Mouse (Mus musculus): ENCODE data around the gene Rnf152. TPM values are rescaled to one million over a fixed set of nuclear protein-coding genes. Genes with fewer than 3 reads are reported as not detected.

Rnf152 gene
- polyA plus RNA-seq, 1 experiment from 2014 or later, result 0.53 TPM

GRCm38 (mm10) chr1:105354901-105355891 is 1.3 kb downstream of the Rnf152 start:
- ATAC-seq (replicated peaks; ENCODE audit: insufficient number of reproducible peaks, low FRiP score, low TSS enrichment, low read depth), result peak; percentile 53
- WGBS, result 5% methylated on average over 30 of the region's 30 CpGs
- Histone ChIP-seq H3K4me2 (ENCODE audit: low read depth, low read length) (peak overlapping the region; percentile 89), H3K4me3 (ENCODE audit: low read depth, low read length) (peak overlapping the region; percentile 62), H3K9ac (replicated peaks; ENCODE audit: low read length) (peak overlapping the region; percentile 57), H3K36me3 (replicated peaks; ENCODE audit: control insufficient read depth, insufficient read depth, low read depth, low read length) (no peaks in the 10 kb centered on the region), H3K4me1 (ENCODE audit: control insufficient read depth, insufficient read depth, low read length) (no peaks in the 10 kb centered on the region), H3K9me3 (replicated peaks; ENCODE audit: control insufficient read depth, low read length) (no peaks in the 10 kb centered on the region), H3K27ac (replicated peaks; ENCODE audit: low read depth, low read length) (no peak overlapping the region), H3K27me3 (ENCODE audit: control insufficient read depth, insufficient read depth, low read length) (peaks cover 5% of the 10 kb centered on the region; the same call in 1 of the 2 replicates)
- DNase-seq (ENCODE audit: low spot score), result peak; percentile 26

- Histone ChIP-seq H3K4me2 (ENCODE audit: low read depth, low read length) (no peak overlapping the region), H3K4me3 (ENCODE audit: low read depth, low read length) (no peak overlapping the region), H3K36me3 (replicated peaks; ENCODE audit: control insufficient read depth, insufficient read depth, low read depth, low read length) (no peaks in the 10 kb centered on the region), H3K9me3 (replicated peaks; ENCODE audit: control insufficient read depth, low read length) (no peaks in the 10 kb centered on the region), H3K27ac (replicated peaks; ENCODE audit: low read depth, low read length) (no peak overlapping the region), H3K27me3 (ENCODE audit: control insufficient read depth, insufficient read depth, low read length) (peaks cover 4% of the 10 kb centered on the region; the same call in 1 of the 2 replicates), H3K9ac (replicated peaks; ENCODE audit: low read length) (no peak overlapping the region), H3K4me1 (ENCODE audit: control insufficient read depth, insufficient read depth, low read length) (no peaks in the 10 kb centered on the region)
- WGBS, result 90% methylated on average over 4 of the region's 4 CpGs
- no peak for DNase-seq (ENCODE audit: low spot score)
- no peak for ATAC-seq (replicated peaks; ENCODE audit: insufficient number of reproducible peaks, low FRiP score, low TSS enrichment, low read depth)
Observed at GRCm38 (mm10) chr1:105351806-105352205, 4.7 kb downstream of the Rnf152 start.

GRCm38 (mm10) chr1:105342305-105342704 is 14.2 kb downstream of the Rnf152 start:
- Histone ChIP-seq H3K27ac (replicated peaks; ENCODE audit: low read depth, low read length) (no peak overlapping the region), H3K36me3 (replicated peaks; ENCODE audit: control insufficient read depth, insufficient read depth, low read depth, low read length) (no peaks in the 10 kb centered on the region)
- WGBS, result 87% methylated on average over 6 of the region's 6 CpGs

GRCm38 (mm10) chr1:105340943-105341342 is 15.6 kb downstream of the Rnf152 start:
- Histone ChIP-seq H3K9me3 (replicated peaks; ENCODE audit: control insufficient read depth, low read length) (no peaks in the 10 kb centered on the region), H3K36me3 (replicated peaks; ENCODE audit: control insufficient read depth, insufficient read depth, low read depth, low read length) (no peaks in the 10 kb centered on the region), H3K4me1 (ENCODE audit: control insufficient read depth, insufficient read depth, low read length) (no peaks in the 10 kb centered on the region), H3K9ac (replicated peaks; ENCODE audit: low read length) (no peak overlapping the region), H3K4me3 (ENCODE audit: low read depth, low read length) (no peak overlapping the region), H3K4me2 (ENCODE audit: low read depth, low read length) (no peak overlapping the region), H3K27ac (replicated peaks; ENCODE audit: low read depth, low read length) (no peak overlapping the region), H3K27me3 (ENCODE audit: control insufficient read depth, insufficient read depth, low read length) (no peaks in the 10 kb centered on the region)
- ATAC-seq (replicated peaks; ENCODE audit: insufficient number of reproducible peaks, low FRiP score, low TSS enrichment, low read depth) (no peak), DNase-seq (ENCODE audit: low spot score) (no peak)

More at GRCm38 (mm10) chr1:105342305-105342704, 14.2 kb downstream of the Rnf152 start:
- Histone ChIP-seq H3K9ac (replicated peaks; ENCODE audit: low read length) (no peak overlapping the region), H3K27me3 (ENCODE audit: control insufficient read depth, insufficient read depth, low read length) (no peaks in the 10 kb centered on the region), H3K4me3 (ENCODE audit: low read depth, low read length) (no peak overlapping the region), H3K4me2 (ENCODE audit: low read depth, low read length) (no peak overlapping the region), H3K4me1 (ENCODE audit: control insufficient read depth, insufficient read depth, low read length) (no peaks in the 10 kb centered on the region), H3K9me3 (replicated peaks; ENCODE audit: control insufficient read depth, low read length) (no peaks in the 10 kb centered on the region)
- ATAC-seq (replicated peaks; ENCODE audit: insufficient number of reproducible peaks, low FRiP score, low TSS enrichment, low read depth), result no peak
- DNase-seq (ENCODE audit: low spot score), result no peak

- Histone ChIP-seq H3K4me1 (ENCODE audit: control insufficient read depth, insufficient read depth, low read length) (no peaks in the 10 kb centered on the region), H3K9me3 (replicated peaks; ENCODE audit: control insufficient read depth, low read length) (no peaks in the 10 kb centered on the region)
- 78% methylated on average over 4 of the region's 4 CpGs for WGBS
Observed at GRCm38 (mm10) chr1:105337397-105337796, 19.1 kb downstream of the Rnf152 start.

GRCm38 (mm10) chr1:105336096-105336495 is 20.4 kb downstream of the Rnf152 start:
- Histone ChIP-seq H3K36me3 (replicated peaks; ENCODE audit: control insufficient read depth, insufficient read depth, low read depth, low read length) (no peaks in the 10 kb centered on the region), H3K9me3 (replicated peaks; ENCODE audit: control insufficient read depth, low read length) (no peaks in the 10 kb centered on the region), H3K27ac (replicated peaks; ENCODE audit: low read depth, low read length) (no peak overlapping the region), H3K27me3 (ENCODE audit: control insufficient read depth, insufficient read depth, low read length) (no peaks in the 10 kb centered on the region), H3K9ac (replicated peaks; ENCODE audit: low read length) (no peak overlapping the region), H3K4me3 (ENCODE audit: low read depth, low read length) (no peak overlapping the region), H3K4me1 (ENCODE audit: control insufficient read depth, insufficient read depth, low read length) (no peaks in the 10 kb centered on the region), H3K4me2 (ENCODE audit: low read depth, low read length) (no peak overlapping the region)
- ATAC-seq (replicated peaks; ENCODE audit: insufficient number of reproducible peaks, low FRiP score, low TSS enrichment, low read depth) (no peak), DNase-seq (ENCODE audit: low spot score) (no peak)
- 88% methylated on average over 5 of the region's 5 CpGs for WGBS

More at GRCm38 (mm10) chr1:105337397-105337796, 19.1 kb downstream of the Rnf152 start:
- no peak overlapping the region for H3K9ac ChIP-seq (replicated peaks; ENCODE audit: low read length)
- ATAC-seq (replicated peaks; ENCODE audit: insufficient number of reproducible peaks, low FRiP score, low TSS enrichment, low read depth) (no peak), DNase-seq (ENCODE audit: low spot score) (no peak)
- H3K36me3 ChIP-seq (replicated peaks; ENCODE audit: control insufficient read depth, insufficient read depth, low read depth, low read length), result no peaks in the 10 kb centered on the region
- H3K4me3 ChIP-seq (ENCODE audit: low read depth, low read length), result no peak overlapping the region
- no peak overlapping the region for H3K27ac ChIP-seq (replicated peaks; ENCODE audit: low read depth, low read length)
- no peaks in the 10 kb centered on the region for H3K27me3 ChIP-seq (ENCODE audit: control insufficient read depth, insufficient read depth, low read length)
- H3K4me2 ChIP-seq (ENCODE audit: low read depth, low read length), result no peak overlapping the region

- Histone ChIP-seq H3K9ac (replicated peaks; ENCODE audit: low read length) (no peak overlapping the region), H3K9me3 (replicated peaks; ENCODE audit: control insufficient read depth, low read length) (no peaks in the 10 kb centered on the region), H3K27ac (replicated peaks; ENCODE audit: low read depth, low read length) (no peak overlapping the region), H3K36me3 (replicated peaks; ENCODE audit: control insufficient read depth, insufficient read depth, low read depth, low read length) (no peaks in the 10 kb centered on the region), H3K27me3 (ENCODE audit: control insufficient read depth, insufficient read depth, low read length) (no peaks in the 10 kb centered on the region), H3K4me1 (ENCODE audit: control insufficient read depth, insufficient read depth, low read length) (no peaks in the 10 kb centered on the region), H3K4me2 (ENCODE audit: low read depth, low read length) (no peak overlapping the region), H3K4me3 (ENCODE audit: low read depth, low read length) (no peak overlapping the region)
- DNase-seq (ENCODE audit: low spot score), result no peak
- ATAC-seq (replicated peaks; ENCODE audit: insufficient number of reproducible peaks, low FRiP score, low TSS enrichment, low read depth), result no peak
- 91% methylated on average over 8 of the region's 8 CpGs for WGBS
Observed at GRCm38 (mm10) chr1:105332087-105332731, 24.3 kb downstream of the Rnf152 start.

GRCm38 (mm10) chr1:105331605-105332004 is 24.9 kb downstream of the Rnf152 start:
- WGBS, result 75% methylated on average over 5 of the region's 5 CpGs
- Histone ChIP-seq H3K9ac (replicated peaks; ENCODE audit: low read length) (no peak overlapping the region), H3K4me2 (ENCODE audit: low read depth, low read length) (no peak overlapping the region), H3K4me3 (ENCODE audit: low read depth, low read length) (no peak overlapping the region), H3K36me3 (replicated peaks; ENCODE audit: control insufficient read depth, insufficient read depth, low read depth, low read length) (no peaks in the 10 kb centered on the region), H3K27me3 (ENCODE audit: control insufficient read depth, insufficient read depth, low read length) (no peaks in the 10 kb centered on the region), H3K27ac (replicated peaks; ENCODE audit: low read depth, low read length) (no peak overlapping the region), H3K4me1 (ENCODE audit: control insufficient read depth, insufficient read depth, low read length) (no peaks in the 10 kb centered on the region), H3K9me3 (replicated peaks; ENCODE audit: control insufficient read depth, low read length) (no peaks in the 10 kb centered on the region)
- DNase-seq (ENCODE audit: low spot score) (no peak), ATAC-seq (replicated peaks; ENCODE audit: insufficient number of reproducible peaks, low FRiP score, low TSS enrichment, low read depth) (no peak)

All from embryonic facial prominence, embryonic 11.5 days (tissue).